Mouse (Mus musculus): ENCODE results near the gene Foxp1. TPM values are rescaled to one million over a fixed set of nuclear protein-coding genes. Genes with fewer than 3 reads are reported as not detected.

Gene Foxp1
- polyA plus RNA-seq, 1 experiment, result 162 TPM

GRCm38 (mm10) chr6:99338593-99339342, 183.8 kb downstream of the Foxp1 start:
- 34% methylated on average over 9 of the region's 9 CpGs for WGBS
- no peak for DNase-seq (ENCODE audit: low read depth in 1 of 2, low spot score in 2 of 2)
- Histone ChIP-seq H3K27me3 (ENCODE audit: control insufficient read depth, insufficient read depth, low read length) (no peaks in the 10 kb centered on the region), H3K4me3 (ENCODE audit: extremely low read depth, insufficient read depth, insufficient read length) (peak overlapping the region; percentile 37), H3K27ac (ENCODE audit: insufficient read depth, low read length) (peak overlapping the region; percentile 95), H3K4me1 (ENCODE audit: control insufficient read depth, insufficient read depth, insufficient read length) (peaks cover 19% of the 10 kb centered on the region), H3K36me3 (ENCODE audit: control insufficient read depth, insufficient read depth, low read length) (no peaks in the 10 kb centered on the region)
- TF ChIP-seq POLR2A (IDR thresholded peaks at IDR 0.05; ENCODE audit: low read depth, low read length), result no peak
- no peak for TF ChIP-seq CTCF (IDR thresholded peaks at IDR 0.05; ENCODE audit: extremely low read depth, insufficient read depth, insufficient read length, insufficient replicate concordance)

- 24% methylated on average over 3 of the region's 3 CpGs for WGBS
- TF ChIP-seq POLR2A (IDR thresholded peaks at IDR 0.05; ENCODE audit: low read depth, low read length) (no peak), CTCF (IDR thresholded peaks at IDR 0.05; ENCODE audit: extremely low read depth, insufficient read depth, insufficient read length, insufficient replicate concordance) (no peak)
- no peaks in the 10 kb centered on the region for H3K27me3 ChIP-seq (ENCODE audit: control insufficient read depth, insufficient read depth, low read length)
- no peaks in the 10 kb centered on the region for H3K36me3 ChIP-seq (ENCODE audit: control insufficient read depth, insufficient read depth, low read length)
- no peak for DNase-seq (ENCODE audit: low read depth in 1 of 2, low spot score in 2 of 2)
- peak overlapping the region; percentile 51 for H3K4me3 ChIP-seq (ENCODE audit: extremely low read depth, insufficient read depth, insufficient read length)
- peaks cover 20% of the 10 kb centered on the region for H3K4me1 ChIP-seq (ENCODE audit: control insufficient read depth, insufficient read depth, insufficient read length)
- H3K27ac ChIP-seq (ENCODE audit: insufficient read depth, low read length), result peak overlapping the region; percentile 95
Measured at GRCm38 (mm10) chr6:99338174-99338573, 184.3 kb downstream of the Foxp1 start.

GRCm38 (mm10) chr6:99337575-99337974, 184.9 kb downstream of the Foxp1 start:
- no peaks in the 10 kb centered on the region for H3K36me3 ChIP-seq (ENCODE audit: control insufficient read depth, insufficient read depth, low read length)
- H3K27ac ChIP-seq (ENCODE audit: insufficient read depth, low read length), result peak overlapping the region; percentile 95
- DNase-seq (ENCODE audit: low read depth in 1 of 2, low spot score in 2 of 2), result peak in 1 of 2 experiments; percentile 29
- 21% methylated on average over 6 of the region's 6 CpGs for WGBS
- peaks cover 22% of the 10 kb centered on the region for H3K4me1 ChIP-seq (ENCODE audit: control insufficient read depth, insufficient read depth, insufficient read length)
- no peak for TF ChIP-seq POLR2A (IDR thresholded peaks at IDR 0.05; ENCODE audit: low read depth, low read length)
- TF ChIP-seq CTCF (IDR thresholded peaks at IDR 0.05; ENCODE audit: extremely low read depth, insufficient read depth, insufficient read length, insufficient replicate concordance), result no peak
- H3K4me3 ChIP-seq (ENCODE audit: extremely low read depth, insufficient read depth, insufficient read length), result peak overlapping the region; percentile 51; the same call in 1 of the 2 replicates
- no peaks in the 10 kb centered on the region for H3K27me3 ChIP-seq (ENCODE audit: control insufficient read depth, insufficient read depth, low read length)

- peak overlapping the region; percentile 87 for H3K27ac ChIP-seq (ENCODE audit: insufficient read depth, low read length)
- H3K27me3 ChIP-seq (ENCODE audit: control insufficient read depth, insufficient read depth, low read length), result no peaks in the 10 kb centered on the region
- peak overlapping the region; percentile 2; the same call in 1 of the 2 replicates for H3K4me3 ChIP-seq (ENCODE audit: extremely low read depth, insufficient read depth, insufficient read length)
- TF ChIP-seq CTCF (IDR thresholded peaks at IDR 0.05; ENCODE audit: extremely low read depth, insufficient read depth, insufficient read length, insufficient replicate concordance) (no peak), POLR2A (IDR thresholded peaks at IDR 0.05; ENCODE audit: low read depth, low read length) (no peak)
- H3K36me3 ChIP-seq (ENCODE audit: control insufficient read depth, insufficient read depth, low read length), result no peaks in the 10 kb centered on the region
- H3K4me1 ChIP-seq (ENCODE audit: control insufficient read depth, insufficient read depth, insufficient read length), result peaks cover 26% of the 10 kb centered on the region
- no peak for DNase-seq (ENCODE audit: low read depth in 1 of 2, low spot score in 2 of 2)
- WGBS, result 25% methylated on average over 5 of the region's 5 CpGs
Measured at GRCm38 (mm10) chr6:99336191-99336590, 186.3 kb downstream of the Foxp1 start.

- DNase-seq (ENCODE audit: low read depth in 1 of 2, low spot score in 2 of 2), result no peak
- 46% methylated on average over 13 of the region's 13 CpGs for WGBS
- H3K27ac ChIP-seq (ENCODE audit: insufficient read depth, low read length), result peak overlapping the region; percentile 75
Measured at GRCm38 (mm10) chr6:99335174-99335830, 187.2 kb downstream of the Foxp1 start.

GRCm38 (mm10) chr6:99334255-99334654, 188.3 kb downstream of the Foxp1 start:
- WGBS, result 45% methylated on average over 3 of the region's 3 CpGs
- H3K4me1 ChIP-seq (ENCODE audit: control insufficient read depth, insufficient read depth, insufficient read length), result peaks cover 36% of the 10 kb centered on the region
- no peaks in the 10 kb centered on the region for H3K27me3 ChIP-seq (ENCODE audit: control insufficient read depth, insufficient read depth, low read length)
- H3K27ac ChIP-seq (ENCODE audit: insufficient read depth, low read length), result peak overlapping the region; percentile 86
- no peak overlapping the region for H3K4me3 ChIP-seq (ENCODE audit: extremely low read depth, insufficient read depth, insufficient read length)
- DNase-seq (ENCODE audit: low read depth in 1 of 2, low spot score in 2 of 2), result no peak
- no peak for TF ChIP-seq CTCF (IDR thresholded peaks at IDR 0.05; ENCODE audit: extremely low read depth, insufficient read depth, insufficient read length, insufficient replicate concordance)
- TF ChIP-seq POLR2A (IDR thresholded peaks at IDR 0.05; ENCODE audit: low read depth, low read length), result no peak
- no peaks in the 10 kb centered on the region for H3K36me3 ChIP-seq (ENCODE audit: control insufficient read depth, insufficient read depth, low read length)

More at GRCm38 (mm10) chr6:99335174-99335830, 187.2 kb downstream of the Foxp1 start:
- no peak for TF ChIP-seq POLR2A (IDR thresholded peaks at IDR 0.05; ENCODE audit: low read depth, low read length)
- TF ChIP-seq CTCF (IDR thresholded peaks at IDR 0.05; ENCODE audit: extremely low read depth, insufficient read depth, insufficient read length, insufficient replicate concordance), result no peak
- Histone ChIP-seq H3K36me3 (ENCODE audit: control insufficient read depth, insufficient read depth, low read length) (no peaks in the 10 kb centered on the region), H3K4me3 (ENCODE audit: extremely low read depth, insufficient read depth, insufficient read length) (peak overlapping the region; percentile 33; the same call in 1 of the 2 replicates), H3K4me1 (ENCODE audit: control insufficient read depth, insufficient read depth, insufficient read length) (peaks cover 34% of the 10 kb centered on the region), H3K27me3 (ENCODE audit: control insufficient read depth, insufficient read depth, low read length) (no peaks in the 10 kb centered on the region)
